Mouse (Mus musculus) heart, embryonic 14.5 days (tissue): ENCODE results near the gene Spata16. TPM values are rescaled to one million over a fixed set of nuclear protein-coding genes. Genes with fewer than 3 reads are reported as not detected.

Experiments
- ATAC-seq: fragments of 200-750 bp; cut with Nextera tagmentation; 2 replicates; pipeline ENCODE4 v1.8.0; 2017; ENCODE audit warnings: low read depth, moderate TSS enrichment; ENCODE audit not compliant: insufficient number of reproducible peaks, insufficient read depth, low FRiP score
- H3K27ac ChIP-seq, 2 experiments: fragments of 200-500 bp in 1 of 2; fragments of 300-500 bp in 1 of 2; sonication (generic) in 1 of 2; replicated peaks in 1 of 2; 2 replicates each; pipeline ENCODE4 v1.5.1; 2012 to 2014; ENCODE audit warnings: low read depth in 2 of 2, low read length in 2 of 2, control low read depth in 1 of 2, mild to moderate bottlenecking in 1 of 2, mixed read lengths in 1 of 2; ENCODE audit not compliant: control insufficient read depth in 1 of 2, insufficient read depth in 1 of 2
- H3K27me3 ChIP-seq: fragments of 300-500 bp; sonication (generic); 2 replicates; pipeline ENCODE4 v1.6.1; 2014; ENCODE audit warnings: mild to moderate bottlenecking, low read length, control low read depth; ENCODE audit not compliant: control insufficient read depth, insufficient read depth
- H3K36me3 ChIP-seq: fragments of 300-500 bp; sonication (generic); 2 replicates; pipeline ENCODE4 v1.6.1; 2014; ENCODE audit warnings: mild to moderate bottlenecking, control low read depth, low read length, mixed read lengths; ENCODE audit not compliant: control insufficient read depth, insufficient read depth
- H3K4me1 ChIP-seq, 2 experiments: fragments of 200-500 bp in 1 of 2; fragments of 300-500 bp in 1 of 2; sonication (generic) in 1 of 2; 2 replicates each; pipeline ENCODE4 v1.6.1; 2012 to 2014; ENCODE audit warnings: low read length in 2 of 2, control low read depth in 1 of 2, mixed read lengths in 1 of 2; ENCODE audit not compliant: control insufficient read depth in 2 of 2, insufficient read depth in 2 of 2
- H3K4me2 ChIP-seq: fragments of 300-500 bp; sonication (generic); 2 replicates; pipeline ENCODE4 v1.6.1; 2014; ENCODE audit warnings: mild to moderate bottlenecking, low read length
- H3K4me3 ChIP-seq, 2 experiments: fragments of 200-500 bp in 1 of 2; fragments of 300-500 bp in 1 of 2; sonication (generic) in 1 of 2; 2 replicates each; pipeline ENCODE4 v1.5.1; 2012 to 2014; ENCODE audit warnings: low read length in 2 of 2, mild to moderate bottlenecking in 2 of 2, control low read depth in 1 of 2, low read depth in 1 of 2, moderate library complexity in 1 of 2; ENCODE audit not compliant: control insufficient read depth in 1 of 2, insufficient read depth in 1 of 2
- H3K9ac ChIP-seq: fragments of 300-500 bp; sonication (generic); 2 replicates; pipeline ENCODE4 v1.6.1; 2014; ENCODE audit warnings: mild to moderate bottlenecking, low read length
- H3K9me3 ChIP-seq: fragments of 300-500 bp; sonication (generic); 2 replicates; pipeline ENCODE4 v1.6.1; 2016; ENCODE audit warnings: low read length, control low read depth; ENCODE audit not compliant: control insufficient read depth
- WGBS: fragments of 180-500 bp; shearing (Covaris S2); extraction: QIAGEN DNeasy Blood & Tissue Kit; methylation state at CpG from one replicate; pipeline ENCODE4 v1.1.7; 2014; 5-methylcytosine and 5-hydroxymethylcytosine counted together
- polyA plus RNA-seq: library from polyadenylated mRNA; unstranded; fragments of >200 nt; fragmentation: Nextera tagmentation; extraction: Ambion mirVana; gene quantifications from 2 replicates; pipeline ENCODE4 v1.2.1, GENCODE M21; 2014

Spata16 gene
- polyA plus RNA-seq, 1 experiment from 2014 or later, result not detected

GRCm38 (mm10) chr3:26936897-26937590, 299.6 kb downstream of the Spata16 start:
- no peaks in the 10 kb centered on the region for H3K36me3 ChIP-seq

GRCm38 (mm10) chr3:26966776-26967175, 329.4 kb downstream of the Spata16 start:
- 73% methylated on average over 5 of the region's 5 CpGs for WGBS
- no peaks in the 10 kb centered on the region for H3K36me3 ChIP-seq
- no peak overlapping the region for H3K27ac ChIP-seq
- no peak for ATAC-seq
- H3K4me1 ChIP-seq, result no peaks in the 10 kb centered on the region
- H3K9ac ChIP-seq, result no peak overlapping the region
- no peaks in the 10 kb centered on the region for H3K27me3 ChIP-seq
- no peak overlapping the region for H3K4me2 ChIP-seq
- no peak overlapping the region for H3K4me3 ChIP-seq
- H3K9me3 ChIP-seq, result no peaks in the 10 kb centered on the region

More at GRCm38 (mm10) chr3:26936897-26937590, 299.6 kb downstream of the Spata16 start:
- H3K4me3 ChIP-seq, result no peak overlapping the region
- H3K9ac ChIP-seq, result no peak overlapping the region
- H3K4me1 ChIP-seq, result no peaks in the 10 kb centered on the region
- ATAC-seq, result no peak
- H3K4me2 ChIP-seq, result no peak overlapping the region
- H3K27ac ChIP-seq, result no peak overlapping the region
- H3K9me3 ChIP-seq, result no peaks in the 10 kb centered on the region
- WGBS, result 66% methylated on average over 22 of the region's 22 CpGs
- H3K27me3 ChIP-seq, result no peaks in the 10 kb centered on the region

- Histone ChIP-seq H3K36me3 (no peaks in the 10 kb centered on the region), H3K4me2 (no peak overlapping the region), H3K27ac (no peak overlapping the region), H3K4me3 (no peak overlapping the region), H3K9me3 (no peaks in the 10 kb centered on the region), H3K4me1 (no peaks in the 10 kb centered on the region), H3K9ac (no peak overlapping the region), H3K27me3 (no peaks in the 10 kb centered on the region)
- ATAC-seq, result no peak
- WGBS, result 77% methylated on average over 3 of the region's 3 CpGs
These were observed 331.6 kb downstream of the Spata16 start for GRCm38 (mm10) chr3:26968852-26969513.

GRCm38 (mm10) chr3:26970529-26970928, 333.1 kb downstream of the Spata16 start:
- H3K4me1 ChIP-seq, result no peaks in the 10 kb centered on the region
- no peak overlapping the region for H3K4me3 ChIP-seq
- no peak overlapping the region for H3K4me2 ChIP-seq
- no peak overlapping the region for H3K27ac ChIP-seq
- no peaks in the 10 kb centered on the region for H3K9me3 ChIP-seq
- 63% methylated on average over 3 of the region's 3 CpGs for WGBS
- H3K36me3 ChIP-seq, result no peaks in the 10 kb centered on the region
- H3K9ac ChIP-seq, result no peak overlapping the region
- ATAC-seq, result no peak
- no peaks in the 10 kb centered on the region for H3K27me3 ChIP-seq

- Histone ChIP-seq H3K27me3 (no peaks in the 10 kb centered on the region), H3K4me3 (no peak overlapping the region), H3K27ac (no peak overlapping the region), H3K9me3 (no peaks in the 10 kb centered on the region), H3K4me2 (no peak overlapping the region), H3K9ac (no peak overlapping the region), H3K36me3 (no peaks in the 10 kb centered on the region), H3K4me1 (no peaks in the 10 kb centered on the region)
- 50% methylated on average over 1 of the region's 1 CpGs for WGBS
- ATAC-seq, result no peak
These were observed 333.9 kb downstream of the Spata16 start for GRCm38 (mm10) chr3:26971276-26971675.

GRCm38 (mm10) chr3:26972105-26972504, 334.7 kb downstream of the Spata16 start:
- Histone ChIP-seq H3K27ac (no peak overlapping the region), H3K4me1 (no peaks in the 10 kb centered on the region), H3K4me3 (no peak overlapping the region), H3K27me3 (no peaks in the 10 kb centered on the region), H3K9ac (no peak overlapping the region), H3K4me2 (no peak overlapping the region), H3K36me3 (no peaks in the 10 kb centered on the region), H3K9me3 (no peaks in the 10 kb centered on the region)
- no peak for ATAC-seq
- 9% methylated on average over 1 of the region's 1 CpGs for WGBS

GRCm38 (mm10) chr3:26979603-26980002, 342.2 kb downstream of the Spata16 start:
- Histone ChIP-seq H3K27ac (no peak overlapping the region), H3K4me2 (no peak overlapping the region), H3K4me3 (no peak overlapping the region), H3K9ac (no peak overlapping the region), H3K27me3 (no peaks in the 10 kb centered on the region), H3K9me3 (no peaks in the 10 kb centered on the region), H3K36me3 (no peaks in the 10 kb centered on the region), H3K4me1 (no peaks in the 10 kb centered on the region)
- 76% methylated on average over 2 of the region's 2 CpGs for WGBS
- no peak for ATAC-seq
